Mouse (Mus musculus) CH12.LX (cell line): Measurements from ENCODE around the gene Scn8a. TPM values are rescaled to one million over a fixed set of nuclear protein-coding genes. Genes with fewer than 3 reads are reported as not detected.

Experiments
- DNase-seq: peaks from one replicate; pipeline ENCODE4 v3.0.0-alpha.2; 2013; ENCODE audit errors: extremely low read depth
- H3K27ac ChIP-seq: 2 replicates; pipeline ENCODE4 v1.5.1; 2012; ENCODE audit warnings: low read depth, mild to moderate bottlenecking, control low read depth, moderate library complexity; ENCODE audit not compliant: insufficient read depth
- H3K27me3 ChIP-seq: replicated peaks from 2 replicates; pipeline ENCODE3; 2012; ENCODE audit warnings: inconsistent platforms
- H3K36me3 ChIP-seq, 2 experiments: replicated peaks in 1 of 2; 2 replicates each; pipeline versions ENCODE3 to v1.6.1; 2012; ENCODE audit warnings: inconsistent platforms in 1 of 2, low read length in 1 of 2, mild to moderate bottlenecking in 1 of 2, mixed read lengths in 1 of 2, moderate library complexity in 1 of 2; ENCODE audit not compliant: control insufficient read depth in 1 of 2, insufficient read depth in 1 of 2
- H3K4me1 ChIP-seq, 2 experiments: 2 replicates each; pipeline ENCODE4 v1.6.1; 2012; ENCODE audit warnings: inconsistent platforms in 1 of 2, moderate library complexity in 1 of 2; ENCODE audit not compliant: insufficient read depth in 2 of 2, control insufficient read depth in 1 of 2
- H3K4me2 ChIP-seq: 2 replicates; pipeline ENCODE4 v1.6.1; 2012; ENCODE audit warnings: low read depth, mild to moderate bottlenecking, control low read depth; ENCODE audit not compliant: poor library complexity, insufficient read depth, severe bottlenecking
- H3K4me3 ChIP-seq, 3 experiments: fragments of 150-350 bp in 1 of 3; sonication (generic) in 1 of 3; replicated peaks in 1 of 3; 2 replicates each; pipeline versions ENCODE3 to v1.5.1; 2011 to 2012; ENCODE audit warnings: low read depth in 2 of 3, low read length in 2 of 3, mild to moderate bottlenecking in 2 of 3, moderate library complexity in 2 of 3, control low read depth in 1 of 3, improper control_type of control experiment in 1 of 3, inconsistent platforms in 1 of 3, mixed read lengths in 1 of 3; ENCODE audit not compliant: poor library complexity in 1 of 3
- H3K79me2 ChIP-seq: replicated peaks from 2 replicates; pipeline ENCODE4 v1.6.1; 2012; ENCODE audit warnings: mild to moderate bottlenecking, moderate library complexity; ENCODE audit not compliant: control insufficient read depth, poor library complexity, insufficient read depth, severe bottlenecking; ENCODE audit errors: extremely low read depth
- H3K9ac ChIP-seq: 2 replicates; pipeline ENCODE4 v1.6.1; 2012; ENCODE audit warnings: low read depth, mild to moderate bottlenecking, control low read depth, moderate library complexity; ENCODE audit not compliant: insufficient read depth
- H3K9me3 ChIP-seq: replicated peaks from 2 replicates; pipeline ENCODE3; 2012; ENCODE audit warnings: low read length, inconsistent platforms, mixed read lengths
- BHLHE40 ChIP-seq: IDR thresholded peaks from 2 replicates; pipeline ENCODE4 v1.6.1; 2011; ENCODE audit warnings: mild to moderate bottlenecking, low read depth, low read length, improper control_type of control experiment
- CTCF ChIP-seq, 2 experiments: IDR thresholded peaks in 1 of 2; conservative IDR thresholded peaks in 1 of 2; 2 replicates each; pipeline ENCODE4 v1.5.1; 2011 to 2012; ENCODE audit warnings: low read depth in 2 of 2, low read length in 2 of 2, improper control_type of control experiment in 1 of 2, inconsistent platforms in 1 of 2, mild to moderate bottlenecking in 1 of 2, moderate library complexity in 1 of 2
- HCFC1 ChIP-seq: IDR thresholded peaks from 2 replicates; pipeline ENCODE4 v1.6.1; 2012; ENCODE audit warnings: low read depth, mild to moderate bottlenecking, inconsistent platforms, low read length, improper control_type of control experiment
- JUN ChIP-seq: IDR thresholded peaks from 2 replicates; pipeline ENCODE4 v1.6.1; 2011; ENCODE audit warnings: low read depth, mild to moderate bottlenecking, low read length, improper control_type of control experiment, moderate library complexity; ENCODE audit not compliant: insufficient read depth
- JUND ChIP-seq: conservative IDR thresholded peaks from 2 replicates; pipeline ENCODE4 v1.6.1; 2011; ENCODE audit warnings: low read depth, low read length, improper control_type of control experiment
- MAZ ChIP-seq: IDR thresholded peaks from 2 replicates; pipeline ENCODE4 v1.6.1; 2012; ENCODE audit warnings: low read depth, mild to moderate bottlenecking, inconsistent platforms, low read length, improper control_type of control experiment, moderate library complexity
- MXI1 ChIP-seq: IDR thresholded peaks from 2 replicates; pipeline ENCODE4 v1.6.1; 2011; ENCODE audit warnings: mild to moderate bottlenecking, low read depth, low read length, improper control_type of control experiment
- MYC ChIP-seq: IDR thresholded peaks from 2 replicates; pipeline ENCODE4 v1.6.1; 2011; ENCODE audit warnings: low read depth, mild to moderate bottlenecking, improper control_type of control experiment, low read length
- NELFE ChIP-seq: IDR thresholded peaks from 2 replicates; pipeline ENCODE4 v1.6.1; 2011; ENCODE audit warnings: low read depth, low read length, improper control_type of control experiment
- PAX5 ChIP-seq: IDR thresholded peaks from 2 replicates; pipeline ENCODE4 v1.6.1; 2012; ENCODE audit warnings: low read length, inconsistent platforms, mixed read lengths
- POLR2AphosphoS2 ChIP-seq: IDR thresholded peaks from 2 replicates; pipeline ENCODE4 v1.6.1; 2011; ENCODE audit warnings: low read depth, low read length, improper control_type of control experiment
- RAD21 ChIP-seq: IDR thresholded peaks from 2 replicates; pipeline ENCODE4 v1.6.1; 2011; ENCODE audit warnings: low read depth, mild to moderate bottlenecking, low read length, improper control_type of control experiment, moderate library complexity
- SIN3A ChIP-seq: IDR thresholded peaks from 2 replicates; pipeline ENCODE4 v1.6.1; 2012; ENCODE audit warnings: low read length, improper control_type of control experiment, inconsistent platforms
- SMC3 ChIP-seq: IDR thresholded peaks from 2 replicates; pipeline ENCODE4 v1.6.1; 2011; ENCODE audit warnings: low read depth, low read length, improper control_type of control experiment
- TBP ChIP-seq: conservative IDR thresholded peaks from 2 replicates; pipeline ENCODE4 v1.6.1; 2011; ENCODE audit warnings: low read depth, low read length, improper control_type of control experiment
- TCF12 ChIP-seq: IDR thresholded peaks from 2 replicates; pipeline ENCODE4 v1.6.1; 2014; ENCODE audit warnings: low read depth, mild to moderate bottlenecking, inconsistent platforms, low read length, improper control_type of control experiment
- UBTF ChIP-seq: IDR thresholded peaks from 2 replicates; pipeline ENCODE4 v1.6.1; 2012; ENCODE audit warnings: low read depth, mild to moderate bottlenecking, inconsistent platforms, low read length, improper control_type of control experiment, moderate library complexity
- USF2 ChIP-seq: conservative IDR thresholded peaks from 2 replicates; pipeline ENCODE4 v1.6.1; 2011; ENCODE audit warnings: low read depth, low read length, improper control_type of control experiment
- ZMIZ1 ChIP-seq: IDR thresholded peaks from 2 replicates; pipeline ENCODE4 v1.6.1; 2012; ENCODE audit warnings: low read depth, mild to moderate bottlenecking, inconsistent platforms, low read length, improper control_type of control experiment
- dilution Hi-C: fragments of 300-500 bp; cut with MboI; formaldehyde crosslinking; loops from 2 replicates; pipeline ENCODE4 v1.14.3; 2020; ENCODE audit warnings: low sequenced_read_pairs; ENCODE audit not compliant: extremely low pct_unique_long_range_greater_than_20kb, extremely low pct_ligation_motif_present
- in situ Hi-C: fragments of 300-500 bp; cut with MboI; formaldehyde crosslinking; loops from 3 replicates; pipeline ENCODE4 v1.14.3; 2019; ENCODE audit warnings: low sequenced_read_pairs, low pct_ligation_motif_present, low pct_unique_long_range_greater_than_20kb, mixed read lengths
- polyA plus RNA-seq: library from polyadenylated mRNA; unstranded; fragments of >175 nt; gene quantifications from 2 replicates; pipeline ENCODE4 v1.2.1, GENCODE M21; 2012; ENCODE audit warnings: low read depth; ENCODE audit not compliant: insufficient read length
- total RNA-seq, 2 experiments: library from RNA; depleted of rRNA; stranded (reverse); fragments of 300-350 nt in 1 of 2; fragments of >200 nt in 1 of 2; gene quantifications; 2 replicates each; pipeline ENCODE4 v1.2.3; 2012 to 2014

The Scn8a gene
- total and polyA plus RNA-seq, 3 experiments: 0.13 to 0.39 (median 0.15) TPM

DNA sequence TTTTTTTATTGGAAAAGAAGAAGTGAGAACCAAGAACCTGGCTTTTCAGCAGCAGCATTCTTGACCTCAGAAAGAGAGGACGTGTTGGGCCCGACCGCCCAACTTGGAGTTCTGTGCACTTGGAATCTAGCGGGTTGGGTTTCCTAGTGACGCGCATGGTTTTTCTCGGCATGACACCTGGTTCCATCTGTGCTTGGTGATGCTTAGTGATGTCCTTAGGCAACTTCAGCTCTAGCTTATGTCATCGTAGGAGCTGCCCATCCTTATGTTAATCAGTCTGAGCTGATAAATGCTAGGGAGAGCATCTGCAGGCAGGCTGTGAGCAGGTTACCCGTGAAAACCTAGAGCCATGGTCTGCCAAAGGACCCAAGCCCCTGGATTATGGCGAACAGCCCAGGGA is 120.6 kb downstream of the Scn8a start:
- no peaks in the 10 kb centered on the region for H3K79me2 ChIP-seq
- no peak for TF ChIP-seq MAZ
- no peak for TF ChIP-seq RAD21
- no peak for TF ChIP-seq MXI1
- TF ChIP-seq SMC3: no peak
- TF ChIP-seq UBTF: no peak
- TF ChIP-seq USF2: no peak
- no peak for TF ChIP-seq JUN
- TF ChIP-seq PAX5: no peak
- no peak for TF ChIP-seq SIN3A
- no peak for TF ChIP-seq HCFC1
- no peak for TF ChIP-seq MYC
- TF ChIP-seq TBP: no peak
- TF ChIP-seq NELFE: no peak
- TF ChIP-seq POLR2AphosphoS2: no peak
- no peak for TF ChIP-seq ZMIZ1
- TF ChIP-seq BHLHE40: no peak
- TF ChIP-seq JUND: no peak
- no peaks in the 10 kb centered on the region for H3K36me3 ChIP-seq
- no peak overlapping the region for H3K27ac ChIP-seq
- no peak overlapping the region for H3K4me3 ChIP-seq
- in situ Hi-C loops: loop anchor here (10.0 kb wide), 1 partner anchor 155 kb away; no protein-coding TSS in a partner anchor
- no peak overlapping the region for H3K9ac ChIP-seq
- H3K4me2 ChIP-seq: no peak overlapping the region
- dilution Hi-C loops: no loop called here
- H3K27me3 ChIP-seq: peaks cover 53% of the 10 kb centered on the region
- H3K9me3 ChIP-seq: no peaks in the 10 kb centered on the region
- peaks cover 0 to 7% of the 10 kb centered on the region in 2 experiments; a peak in 1 of 4 replicates for H3K4me1 ChIP-seq
- DNase-seq: no peak

DNA sequence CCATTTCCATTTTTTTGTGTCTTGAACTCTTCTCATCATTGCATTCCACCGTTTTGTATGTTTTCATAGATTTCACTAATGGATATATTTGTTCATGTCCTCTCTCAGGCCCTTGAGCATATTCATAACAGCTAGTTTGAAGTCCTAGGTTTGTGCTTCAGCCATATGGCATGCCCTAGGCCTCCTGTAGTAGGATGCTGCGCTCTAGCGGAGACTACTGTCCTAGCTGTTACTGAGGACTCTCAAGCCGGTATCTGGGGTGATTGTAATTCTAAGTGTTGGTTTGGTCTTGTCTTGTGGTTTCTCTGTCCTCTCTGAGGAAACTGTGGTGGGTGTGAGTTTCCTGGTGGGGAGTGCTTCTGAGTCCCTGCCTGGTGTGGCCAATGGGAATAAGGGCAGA is 127.4 kb downstream of the Scn8a start:
- Histone ChIP-seq H3K36me3 (no peaks in the 10 kb centered on the region), H3K27ac (no peak overlapping the region), H3K4me2 (no peak overlapping the region), H3K4me3 (no peak overlapping the region), H3K4me1 (0 out of 4 replicates have a peak, but pooled peaks cover 0 to 4% of the 10 kb centered on the region in 2 experiments), H3K27me3 (peaks cover 63% of the 10 kb centered on the region), H3K9me3 (no peaks in the 10 kb centered on the region), H3K9ac (no peak overlapping the region), H3K79me2 (no peaks in the 10 kb centered on the region)
- in situ Hi-C loops (loop anchor here (10.0 kb wide), 1 partner anchor 162 kb away; no protein-coding TSS in a partner anchor), dilution Hi-C loops (no loop called here)
- TF ChIP-seq RAD21 (peak; percentile 77), SMC3 (peak; percentile 58), USF2 (no peak), ZMIZ1 (no peak), TCF12 (0 out of 2 replicates have a peak, but pooled peaks have one; percentile 15), CTCF (conservative IDR thresholded peaks at IDR 0.05 in 1 of 2, IDR thresholded peaks at IDR 0.05 in 1 of 2; ENCODE audit: low read depth in 2 of 2, low read length in 2 of 2) (peak in 1 of 2 experiments; percentile 78; a peak in 2 of 4 replicates)
- DNase-seq: peak; percentile 26
